Mouse (Mus musculus) thymus, postnatal 36 days (tissue): ENCODE data around the gene Stmnd1.
"Not testable (repeated sequence)": the region's sequence is repeated elsewhere in the genome, so short reads cannot be mapped to it uniquely, and the experiment has no call there.

Source experiments
- DNase-seq, 2 experiments: peaks; one replicate each; pipeline ENCODE4 v3.0.0; 2022; ENCODE audit warnings: mixed read lengths in 2 of 2

Stmnd1 gene

DNA sequence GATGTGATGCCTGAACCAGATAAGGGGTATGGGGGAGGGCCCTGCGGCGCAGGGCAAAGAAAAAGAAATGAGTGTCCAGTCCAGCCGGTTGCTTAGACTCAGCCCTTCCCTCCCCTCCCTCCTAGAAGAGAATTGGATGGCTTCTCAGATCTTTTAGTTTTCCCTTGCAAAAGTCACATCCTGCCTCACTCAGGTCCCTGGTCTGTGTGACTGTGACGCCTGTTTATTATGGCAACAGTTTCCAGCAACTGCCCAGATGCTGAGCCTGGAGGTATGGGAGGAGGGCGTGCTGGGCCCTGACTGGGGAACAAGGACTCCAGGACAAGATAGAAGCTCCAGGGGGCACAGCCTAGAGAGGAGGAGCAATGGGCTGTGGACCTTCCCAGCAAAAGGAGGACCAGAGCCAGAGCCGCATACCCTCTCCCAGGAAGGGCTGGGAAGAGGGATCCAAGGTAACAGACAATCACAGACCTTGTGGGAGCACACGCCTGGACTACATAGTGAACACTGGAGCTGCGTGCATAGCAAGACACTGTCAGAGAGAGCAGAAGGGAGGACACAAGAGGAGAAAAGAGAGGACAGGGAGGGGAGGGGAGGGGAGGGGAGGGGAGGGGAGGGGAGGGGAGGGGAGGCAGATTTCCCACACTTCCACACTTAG, at the start of gene Stmnd1:
Stmnd1 (plus strand) TSS at position 269 of the 658 bp plus-strand sequence.
- no peak for DNase-seq

GRCm38 (mm10) chr13:46226956-46227355, 46.6 kb upstream of the Stmnd1 start:
- DNase-seq = no peak

DNA sequence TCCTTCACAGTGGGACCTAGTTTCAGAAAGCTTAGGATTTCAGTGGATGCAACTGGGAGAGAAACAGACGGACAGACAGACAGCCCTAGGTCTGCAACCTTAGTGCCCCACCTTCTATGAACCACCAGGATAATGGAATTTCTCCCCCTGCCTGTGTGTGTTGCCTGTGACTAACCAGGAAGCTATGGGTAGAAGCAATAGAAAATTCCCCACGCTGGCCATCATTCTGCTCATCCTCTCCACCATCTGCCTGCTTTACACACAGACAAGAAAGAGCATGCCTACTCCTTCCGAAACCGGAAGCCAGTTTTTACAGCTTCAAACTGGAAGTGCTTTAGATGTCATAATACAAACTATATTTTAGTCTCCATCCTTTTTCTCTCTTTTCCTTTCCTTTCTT, 46.0 kb upstream of the Stmnd1 start:
- DNase-seq = no peak

- DNase-seq = not testable (repeated sequence)
Observed at GRCm38 (mm10) chr13:46228750-46229149, 44.8 kb upstream of the Stmnd1 start.

GRCm38 (mm10) chr13:46231514-46232085, 41.9 kb upstream of the Stmnd1 start:
- DNase-seq = no peak

- DNase-seq = no peak
Observed at GRCm38 (mm10) chr13:46237723-46238349, 35.7 kb upstream of the Stmnd1 start.

DNA sequence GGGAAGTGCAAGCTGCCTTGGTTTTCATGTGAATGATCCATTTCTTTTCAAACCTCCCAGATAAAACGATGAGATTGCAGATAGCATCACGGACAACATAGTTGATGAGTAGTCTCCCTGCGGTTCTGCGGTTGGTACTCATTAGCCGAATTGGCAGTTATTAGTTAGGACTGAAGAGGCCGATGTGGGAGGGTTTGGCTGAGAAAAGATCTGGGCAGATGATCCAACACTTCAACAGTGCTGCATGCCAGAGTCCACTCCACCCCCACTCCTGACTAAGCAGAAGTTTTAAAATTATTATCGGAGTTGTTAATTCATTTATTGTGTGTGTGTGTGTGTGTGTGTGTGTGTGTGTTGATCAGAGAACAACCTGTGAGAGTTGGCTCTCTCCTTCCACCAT, 34.7 kb upstream of the Stmnd1 start:
- no peak for DNase-seq

- no peak for DNase-seq
Observed at GRCm38 (mm10) chr13:46241391-46242188, 31.9 kb upstream of the Stmnd1 start.

DNA sequence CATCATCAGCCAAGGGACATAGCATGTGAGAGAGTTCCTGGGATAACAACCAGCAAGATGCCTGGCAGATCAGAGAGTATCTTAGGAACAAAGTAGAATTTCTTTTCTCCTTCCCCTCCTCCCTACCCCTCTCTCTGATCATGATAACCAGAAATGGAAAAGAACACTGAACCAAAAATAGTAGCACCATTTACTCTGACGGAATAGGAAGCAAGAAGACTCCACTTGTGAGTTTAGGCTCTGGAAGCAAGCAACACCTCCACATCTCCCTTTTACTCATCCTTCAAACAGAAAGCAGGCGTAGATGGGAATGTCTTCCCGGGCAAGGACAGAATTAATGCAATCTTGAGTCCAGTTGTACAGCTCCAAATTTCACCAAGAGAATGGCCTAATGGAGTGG, 19.8 kb upstream of the Stmnd1 start:
- DNase-seq = no peak

DNA sequence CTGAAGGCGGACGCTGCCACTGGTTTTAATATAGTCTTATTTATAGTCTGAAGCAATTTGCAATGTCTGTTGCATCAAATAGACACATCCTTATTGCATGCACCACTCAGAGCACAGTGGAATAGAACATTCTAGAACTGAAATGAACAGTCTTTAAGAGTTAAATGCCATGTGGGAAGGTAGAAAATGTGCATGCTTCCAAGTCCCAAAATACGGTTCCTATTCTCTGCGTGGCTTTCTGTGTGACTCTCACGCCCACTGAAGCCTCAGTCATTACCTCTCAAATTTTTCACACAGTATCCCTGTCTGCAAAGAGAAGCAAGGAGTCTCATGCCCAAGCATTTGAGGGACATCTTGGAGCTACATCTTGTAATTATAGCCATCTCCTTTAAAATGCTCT, 19.4 kb upstream of the Stmnd1 start:
- DNase-seq = no peak

- no peak for DNase-seq
Observed at GRCm38 (mm10) chr13:46255616-46256015, 17.9 kb upstream of the Stmnd1 start.

GRCm38 (mm10) chr13:46257847-46258246, 15.7 kb upstream of the Stmnd1 start:
- peak; percentile 17 to 28 for DNase-seq

- DNase-seq = no peak
Observed at GRCm38 (mm10) chr13:46259526-46259925, 14.0 kb upstream of the Stmnd1 start.

DNA sequence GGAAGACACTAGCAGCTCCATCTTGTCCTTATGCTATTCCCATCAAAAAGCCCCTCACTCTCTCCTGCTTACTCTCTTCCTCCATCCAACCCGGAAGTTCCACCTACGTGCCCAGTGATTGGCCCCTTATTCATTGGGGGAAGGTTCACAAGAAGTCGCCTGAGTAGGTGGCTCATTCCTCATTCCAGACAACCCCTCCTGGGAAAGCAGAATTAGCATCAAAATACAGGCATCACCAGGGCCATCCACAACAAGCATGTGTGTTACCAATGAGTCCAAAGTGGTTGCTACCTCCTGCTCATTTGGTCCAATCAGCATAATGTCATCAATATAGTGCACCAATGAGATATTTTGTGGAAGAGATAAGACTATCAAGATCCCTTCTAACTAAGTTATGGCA, 12.3 kb upstream of the Stmnd1 start:
- DNase-seq = no peak

DNA sequence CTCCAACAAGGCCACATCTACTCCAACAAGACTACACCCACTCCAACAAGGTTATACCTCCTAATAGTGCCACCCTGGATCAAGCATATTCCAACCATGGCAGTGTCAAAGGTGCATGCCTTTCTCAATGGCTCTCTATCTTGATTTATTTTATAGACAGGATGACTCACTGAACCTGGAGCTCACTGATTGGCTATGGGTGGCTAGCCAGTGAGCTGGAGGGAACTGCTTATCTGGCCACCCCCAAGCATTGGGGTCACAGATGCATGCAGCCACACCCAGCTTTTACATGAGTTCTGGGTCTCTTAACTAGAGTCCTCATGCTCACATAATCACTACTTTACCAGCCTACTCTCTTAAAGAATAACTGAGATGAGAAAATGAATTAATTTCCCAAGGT, 5.7 kb upstream of the Stmnd1 start:
- no peak for DNase-seq

GRCm38 (mm10) chr13:46268341-46268740, 5.2 kb upstream of the Stmnd1 start:
- no peak for DNase-seq

- no peak for DNase-seq
Observed at GRCm38 (mm10) chr13:46268815-46269445, 4.6 kb upstream of the Stmnd1 start.

GRCm38 (mm10) chr13:46272811-46273452, 589 bp upstream of the Stmnd1 start:
- no peak for DNase-seq

- no peak for DNase-seq
Observed at GRCm38 (mm10) chr13:46275701-46276100, 2.2 kb downstream of the Stmnd1 start.

DNA sequence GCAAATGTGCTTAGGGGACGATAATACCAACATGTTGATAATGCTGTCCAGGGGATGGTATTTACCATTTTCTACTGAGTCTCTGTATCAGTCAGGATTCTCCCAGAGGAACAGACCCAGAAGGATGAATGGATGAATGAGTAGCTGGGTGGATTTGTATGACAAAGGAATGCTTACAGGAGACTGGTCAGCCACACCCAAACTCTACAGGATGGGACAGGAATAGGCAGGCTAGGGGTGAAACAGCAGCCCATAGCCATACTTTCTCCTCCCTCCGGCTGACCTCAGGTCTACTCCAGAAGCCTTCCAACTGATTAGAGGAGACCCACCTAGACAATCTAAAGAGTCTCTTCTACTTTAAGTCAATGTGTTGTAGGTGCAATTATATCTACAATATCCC, 9.0 kb downstream of the Stmnd1 start:
- DNase-seq = no peak

GRCm38 (mm10) chr13:46287801-46288200, 14.3 kb downstream of the Stmnd1 start:
- DNase-seq = no peak

- DNase-seq = no peak
Observed at GRCm38 (mm10) chr13:46288372-46288771, 14.9 kb downstream of the Stmnd1 start.

GRCm38 (mm10) chr13:46290537-46290936, 17.0 kb downstream of the Stmnd1 start:
- DNase-seq = no peak
